Mouse (Mus musculus) E14TG2a.4 (cell line): ENCODE measurements around the gene Cit.

Source experiments
- H3K27me3 ChIP-seq: 2 replicates; pipeline ENCODE4 v1.6.1; 2014; ENCODE audit warnings: low read length, control low read depth; ENCODE audit not compliant: insufficient read depth
- H3K36me3 ChIP-seq: 2 replicates; pipeline ENCODE4 v1.6.1; 2014; ENCODE audit warnings: low read length, control low read depth; ENCODE audit not compliant: insufficient read depth
- H3K4me1 ChIP-seq: replicated peaks from 2 replicates; pipeline ENCODE4 v1.6.1; 2014; ENCODE audit warnings: low read depth, low read length, control low read depth
- H3K4me3 ChIP-seq: replicated peaks from 2 replicates; pipeline ENCODE4 v1.5.1; 2014; ENCODE audit warnings: mild to moderate bottlenecking, low read length
- H3K9me3 ChIP-seq: 2 replicates; pipeline ENCODE4 v1.6.1; 2014; ENCODE audit warnings: low read length, control low read depth
- CTCF ChIP-seq: conservative IDR thresholded peaks from 2 replicates; pipeline ENCODE4 v1.5.1; 2014; ENCODE audit warnings: low read length
- NANOG ChIP-seq: IDR thresholded peaks from 2 replicates; pipeline ENCODE4 v1.6.1; 2014; ENCODE audit warnings: borderline replicate concordance, low read length, mixed read lengths
- POU5F1 ChIP-seq: IDR thresholded peaks from 2 replicates; pipeline ENCODE4 v1.6.1; 2014; ENCODE audit warnings: low read length, borderline replicate concordance

Cit gene

GRCm38 (mm10) chr5:115847166-115847565 is 2.1 kb downstream of the Cit start:
- TF ChIP-seq CTCF (no peak), POU5F1 (no peak), NANOG (no peak)
- Histone ChIP-seq H3K4me3 (no peak overlapping the region), H3K36me3 (peaks cover 48% of the 10 kb centered on the region), H3K27me3 (no peaks in the 10 kb centered on the region), H3K9me3 (no peaks in the 10 kb centered on the region), H3K4me1 (peaks cover 84% of the 10 kb centered on the region)

- Histone ChIP-seq H3K4me1 (peaks cover 86% of the 10 kb centered on the region), H3K4me3 (no peak overlapping the region), H3K36me3 (peaks cover 60% of the 10 kb centered on the region), H3K9me3 (no peaks in the 10 kb centered on the region), H3K27me3 (no peaks in the 10 kb centered on the region)
- no peak for TF ChIP-seq CTCF
- no peak for TF ChIP-seq NANOG
- TF ChIP-seq POU5F1, result no peak
Measured at GRCm38 (mm10) chr5:115848463-115848862, 3.4 kb downstream of the Cit start.

GRCm38 (mm10) chr5:115849263-115849829 is 4.3 kb downstream of the Cit start:
- H3K4me1 ChIP-seq, result peaks cover 85% of the 10 kb centered on the region
- H3K27me3 ChIP-seq, result no peaks in the 10 kb centered on the region
- TF ChIP-seq NANOG (no peak), POU5F1 (no peak), CTCF (no peak)
- peaks cover 64% of the 10 kb centered on the region for H3K36me3 ChIP-seq
- H3K9me3 ChIP-seq, result no peaks in the 10 kb centered on the region
- H3K4me3 ChIP-seq, result peak overlapping the region; percentile 29; the same call in 1 of the 2 replicates

GRCm38 (mm10) chr5:115850250-115851028 is 5.4 kb downstream of the Cit start:
- peaks cover 70% of the 10 kb centered on the region for H3K36me3 ChIP-seq
- peaks cover 93% of the 10 kb centered on the region for H3K4me1 ChIP-seq
- H3K27me3 ChIP-seq, result no peaks in the 10 kb centered on the region
- H3K9me3 ChIP-seq, result no peaks in the 10 kb centered on the region
- H3K4me3 ChIP-seq, result no peak overlapping the region
- TF ChIP-seq POU5F1 (no peak), CTCF (no peak), NANOG (no peak)

GRCm38 (mm10) chr5:115851029-115851365 is 5.9 kb downstream of the Cit start:
- Histone ChIP-seq H3K36me3 (peaks cover 74% of the 10 kb centered on the region), H3K27me3 (no peaks in the 10 kb centered on the region), H3K9me3 (no peaks in the 10 kb centered on the region), H3K4me1 (peaks cover 92% of the 10 kb centered on the region), H3K4me3 (no peak overlapping the region)
- TF ChIP-seq POU5F1 (no peak), CTCF (no peak), NANOG (no peak)

- no peaks in the 10 kb centered on the region for H3K27me3 ChIP-seq
- no peaks in the 10 kb centered on the region for H3K9me3 ChIP-seq
- peaks cover 79% of the 10 kb centered on the region for H3K36me3 ChIP-seq
- H3K4me1 ChIP-seq, result peaks cover 86% of the 10 kb centered on the region
- H3K4me3 ChIP-seq, result no peak overlapping the region
- no peak for TF ChIP-seq CTCF
- TF ChIP-seq POU5F1, result no peak
- no peak for TF ChIP-seq NANOG
Measured at GRCm38 (mm10) chr5:115852431-115852830, 7.4 kb downstream of the Cit start.

GRCm38 (mm10) chr5:115853691-115854090 is 8.6 kb downstream of the Cit start:
- H3K4me3 ChIP-seq, result peak overlapping the region; percentile 79

GRCm38 (mm10) chr5:115854370-115854769 is 9.3 kb downstream of the Cit start:
- no peaks in the 10 kb centered on the region for H3K9me3 ChIP-seq
- peaks cover 84% of the 10 kb centered on the region for H3K36me3 ChIP-seq
- TF ChIP-seq POU5F1, result no peak
- no peak for TF ChIP-seq NANOG
- TF ChIP-seq CTCF, result no peak
- H3K4me3 ChIP-seq, result peak overlapping the region; percentile 79
- H3K27me3 ChIP-seq, result no peaks in the 10 kb centered on the region
- H3K4me1 ChIP-seq, result peaks cover 84% of the 10 kb centered on the region

More at GRCm38 (mm10) chr5:115853691-115854090, 8.6 kb downstream of the Cit start:
- no peak for TF ChIP-seq CTCF
- TF ChIP-seq POU5F1, result no peak
- no peak for TF ChIP-seq NANOG
- peaks cover 84% of the 10 kb centered on the region for H3K4me1 ChIP-seq
- no peaks in the 10 kb centered on the region for H3K27me3 ChIP-seq
- peaks cover 79% of the 10 kb centered on the region for H3K36me3 ChIP-seq
- H3K9me3 ChIP-seq, result no peaks in the 10 kb centered on the region

- Histone ChIP-seq H3K27me3 (no peaks in the 10 kb centered on the region), H3K36me3 (peaks cover 83% of the 10 kb centered on the region), H3K4me1 (peaks cover 68% of the 10 kb centered on the region), H3K9me3 (no peaks in the 10 kb centered on the region), H3K4me3 (0 out of 2 replicates have a peak overlapping the region, but pooled peaks have one; percentile 3)
- TF ChIP-seq POU5F1 (no peak), CTCF (no peak), NANOG (no peak)
Measured at GRCm38 (mm10) chr5:115858652-115859051, 13.6 kb downstream of the Cit start.
